Mouse (Mus musculus) liver, embryonic 14.5 days (tissue): ENCODE measurements around the gene Dus4l.

Experiments
- CTCF ChIP-seq: IDR thresholded peaks from 2 replicates; pipeline ENCODE4 v1.5.1; 2016; ENCODE audit warnings: antibody characterized with exemption, low read depth, control low read depth
- EP300 ChIP-seq: IDR thresholded peaks from 2 replicates; pipeline ENCODE4 v1.6.1; 2016; ENCODE audit warnings: antibody characterized with exemption, low read depth

DNA sequence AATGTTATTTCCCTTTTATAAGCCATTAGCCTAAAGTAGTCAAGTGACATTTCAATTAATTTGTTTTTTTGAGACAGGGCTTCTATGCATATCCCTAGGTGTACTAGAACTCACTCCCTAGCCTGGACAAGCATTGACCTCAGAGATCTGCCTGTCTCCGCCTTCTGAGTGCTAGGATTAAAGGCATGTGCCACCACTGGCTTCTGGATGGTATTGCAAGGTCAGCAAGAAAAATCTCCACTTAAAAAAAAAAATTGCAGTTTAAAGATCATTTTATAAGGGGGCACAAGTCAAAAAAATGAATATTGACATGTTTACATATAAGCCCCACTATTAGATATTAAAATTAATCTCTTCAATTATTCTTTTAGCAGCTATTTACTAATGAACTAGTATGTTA is 29.6 kb downstream of the Dus4l start:
- TF ChIP-seq EP300, result no peak
- TF ChIP-seq CTCF, result no peak
